Mouse (Mus musculus) C2C12 (cell line): ENCODE measurements around the gene Tgfb3.

Source experiments
- CEBPB ChIP-seq: IDR thresholded peaks from one replicate; pipeline ENCODE4 v1.6.1; 2011; ENCODE audit warnings: low read depth, mild to moderate bottlenecking, control low read depth, moderate library complexity
- CTCF ChIP-seq: IDR thresholded peaks from one replicate; pipeline ENCODE4 v1.5.1; 2011; ENCODE audit not compliant: control insufficient read depth, insufficient read depth, insufficient read length
- FOSL1 ChIP-seq: IDR thresholded peaks from one replicate; pipeline ENCODE4 v1.8.0; 2011; ENCODE audit warnings: mild to moderate bottlenecking, low read length; ENCODE audit not compliant: poor library complexity, insufficient read depth, severe bottlenecking
- MAX ChIP-seq: IDR thresholded peaks from one replicate; pipeline ENCODE4 v1.6.1; 2011; ENCODE audit warnings: mild to moderate bottlenecking, control low read depth
- MYOD1 ChIP-seq: IDR thresholded peaks from one replicate; pipeline ENCODE4 v1.6.1; 2011; ENCODE audit warnings: low read depth; ENCODE audit not compliant: control insufficient read depth, insufficient read length
- USF1 ChIP-seq: IDR thresholded peaks from one replicate; pipeline ENCODE4 v1.6.1; 2011; ENCODE audit warnings: low read depth, mild to moderate bottlenecking, control low read depth, moderate library complexity

DNA sequence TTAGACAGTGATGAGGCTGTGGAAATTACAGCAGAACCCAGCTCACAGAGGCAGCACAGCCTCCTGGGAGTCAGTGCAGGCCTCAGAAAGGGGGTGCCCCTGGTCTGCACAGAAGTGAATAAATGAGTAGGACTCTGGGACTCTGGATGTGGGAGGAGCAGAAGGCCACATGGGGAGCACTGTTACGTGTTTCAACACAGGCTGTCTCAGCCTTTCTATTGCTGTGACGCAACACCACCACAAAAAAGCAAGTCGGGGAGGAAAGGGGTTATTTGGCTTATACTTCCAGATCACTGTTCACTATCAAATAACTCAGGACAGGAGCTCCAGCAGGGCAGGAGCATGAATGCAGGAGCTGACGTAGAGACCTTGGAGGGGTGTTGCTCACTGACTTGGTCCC, 17.0 kb upstream of the Tgfb3 start:
- TF ChIP-seq CTCF: no peak
- no peak for TF ChIP-seq MAX
- no peak for TF ChIP-seq FOSL1
- TF ChIP-seq CEBPB: peak; percentile 41
- no peak for TF ChIP-seq USF1
- no peak for TF ChIP-seq MYOD1
